Mouse (Mus musculus): ENCODE measurements around the gene Specc1. TPM values are rescaled to one million over a fixed set of nuclear protein-coding genes. Genes with fewer than 3 reads are reported as not detected.

Specc1 gene
- polyA plus RNA-seq, 2 experiments = 23.5 to 40.5 TPM

DNA sequence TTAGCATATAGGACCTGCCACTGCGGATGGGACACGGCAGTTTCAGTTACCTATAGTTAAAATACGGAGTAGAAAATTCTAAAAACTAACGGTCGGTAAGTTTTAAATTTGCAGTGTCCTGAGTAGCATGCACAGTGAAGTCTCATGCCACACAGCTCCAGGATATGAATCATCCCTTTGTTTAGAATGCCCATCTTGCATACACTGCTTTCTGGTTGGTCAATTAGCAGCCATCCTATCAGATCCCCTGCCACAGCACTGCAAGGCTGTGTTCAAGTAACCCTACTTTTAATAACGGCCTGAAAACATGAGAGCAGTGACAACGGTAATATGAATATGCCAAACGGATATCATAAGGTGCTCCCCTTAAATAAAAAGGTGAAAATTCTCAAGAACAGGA lies 118.0 kb downstream of the Specc1 start:
- 90% methylated on average over 8 of the region's 8 CpGs for WGBS (ENCODE audit: insufficient replicate concordance)
- no peaks in the 10 kb centered on the region for H3K9me3 ChIP-seq (ENCODE audit: control insufficient read depth, low read length)

DNA sequence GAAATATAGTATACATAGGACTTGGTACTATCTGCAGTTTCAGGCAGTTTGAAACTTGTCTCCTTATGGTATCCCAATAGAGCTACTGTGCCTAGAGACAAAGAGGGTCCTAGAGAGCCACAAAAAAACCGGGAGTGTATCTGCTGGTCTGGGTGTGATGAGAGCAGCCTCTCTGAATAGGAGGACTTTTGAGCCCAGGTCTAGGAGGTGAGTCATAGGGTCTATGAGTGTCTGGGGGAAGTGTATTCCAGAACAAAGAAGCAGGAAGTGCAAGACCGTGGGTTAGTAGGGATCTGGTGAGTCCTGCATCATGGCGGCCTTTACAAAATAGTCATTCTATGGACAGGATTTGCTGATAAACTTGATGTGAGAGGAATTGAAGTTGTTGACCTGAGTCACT lies 118.5 kb downstream of the Specc1 start:
- Histone ChIP-seq H3K4me2 (ENCODE audit: low read depth) (no peak overlapping the region), H3K4me1 (replicated peaks; ENCODE audit: control insufficient read depth in 2 of 2, insufficient read depth in 2 of 2, low read length in 1 of 2) (peaks cover 0 to 13% of the 10 kb centered on the region in 2 experiments; a peak in 3 of 4 replicates), H3K27ac (no peak overlapping the region), H3K9ac (replicated peaks) (no peak overlapping the region), H3K4me3 (ENCODE audit: insufficient read depth in 1 of 2, low read depth in 2 of 2, low read length in 2 of 2) (no peak overlapping the region), H3K9me3 (ENCODE audit: control insufficient read depth, low read length) (no peaks in the 10 kb centered on the region), H3K36me3 (replicated peaks; ENCODE audit: control insufficient read depth, insufficient read depth, low read depth) (no peaks in the 10 kb centered on the region), H3K27me3 (ENCODE audit: control insufficient read depth, insufficient read depth, low read length) (no peaks in the 10 kb centered on the region)
- DNase-seq (ENCODE audit: low read depth in 3 of 3, low spot score in 3 of 3) (no peak), ATAC-seq (ENCODE audit: insufficient read depth) (no peak)
- WGBS (ENCODE audit: insufficient replicate concordance) = 71% methylated on average over 3 of the region's 3 CpGs
- TF ChIP-seq EP300 (IDR thresholded peaks at IDR 0.05; ENCODE audit: low read depth) (no peak), CTCF (IDR thresholded peaks at IDR 0.05; ENCODE audit: low read depth) (no peak)

More for the DNA sequence above, 118.0 kb downstream of the Specc1 start:
- ATAC-seq (ENCODE audit: insufficient read depth) (no peak), DNase-seq (ENCODE audit: low read depth in 3 of 3, low spot score in 3 of 3) (no peak)
- H3K4me3 ChIP-seq (ENCODE audit: insufficient read depth in 1 of 2, low read depth in 2 of 2, low read length in 2 of 2) = no peak overlapping the region
- H3K36me3 ChIP-seq (replicated peaks; ENCODE audit: control insufficient read depth, insufficient read depth, low read depth) = no peaks in the 10 kb centered on the region
- H3K27me3 ChIP-seq (ENCODE audit: control insufficient read depth, insufficient read depth, low read length) = no peaks in the 10 kb centered on the region
- no peak overlapping the region for H3K9ac ChIP-seq (replicated peaks)
- TF ChIP-seq EP300 (IDR thresholded peaks at IDR 0.05; ENCODE audit: low read depth) (no peak), CTCF (IDR thresholded peaks at IDR 0.05; ENCODE audit: low read depth) (no peak)
- peaks cover 0 to 13% of the 10 kb centered on the region in 2 experiments; a peak in 3 of 4 replicates for H3K4me1 ChIP-seq (replicated peaks; ENCODE audit: control insufficient read depth in 2 of 2, insufficient read depth in 2 of 2, low read length in 1 of 2)
- no peak overlapping the region for H3K27ac ChIP-seq
- H3K4me2 ChIP-seq (ENCODE audit: low read depth) = no peak overlapping the region

DNA sequence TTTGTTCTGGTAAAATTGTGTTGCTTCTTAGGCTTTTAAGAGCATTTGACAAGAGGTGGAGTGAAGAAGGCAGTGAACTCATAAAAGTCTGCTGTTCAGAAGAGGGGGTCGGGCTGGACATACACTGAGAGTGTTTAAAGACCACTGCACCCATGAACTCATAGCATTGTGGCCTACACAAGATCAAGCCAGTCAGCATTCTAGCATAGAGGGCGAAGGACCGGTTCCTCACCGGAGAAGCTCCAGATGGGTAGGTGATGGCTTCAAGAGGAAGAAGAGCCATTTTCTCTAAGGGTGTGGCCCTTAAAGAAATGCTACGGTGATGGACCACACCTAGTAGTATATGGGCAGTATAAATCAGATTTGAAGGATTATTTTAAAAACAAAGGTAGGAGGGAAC lies 119.0 kb downstream of the Specc1 start:
- Histone ChIP-seq H3K9ac (replicated peaks) (no peak overlapping the region), H3K9me3 (ENCODE audit: control insufficient read depth, low read length) (no peaks in the 10 kb centered on the region), H3K4me1 (replicated peaks; ENCODE audit: control insufficient read depth in 2 of 2, insufficient read depth in 2 of 2, low read length in 1 of 2) (peaks cover 0 to 13% of the 10 kb centered on the region in 2 experiments; a peak in 3 of 4 replicates), H3K27me3 (ENCODE audit: control insufficient read depth, insufficient read depth, low read length) (no peaks in the 10 kb centered on the region), H3K36me3 (replicated peaks; ENCODE audit: control insufficient read depth, insufficient read depth, low read depth) (no peaks in the 10 kb centered on the region), H3K4me2 (ENCODE audit: low read depth) (no peak overlapping the region), H3K27ac (no peak overlapping the region), H3K4me3 (ENCODE audit: insufficient read depth in 1 of 2, low read depth in 2 of 2, low read length in 2 of 2) (no peak overlapping the region)
- DNase-seq (ENCODE audit: low read depth in 3 of 3, low spot score in 3 of 3) (no peak), ATAC-seq (ENCODE audit: insufficient read depth) (no peak)
- no peak for TF ChIP-seq EP300 (IDR thresholded peaks at IDR 0.05; ENCODE audit: low read depth)
- TF ChIP-seq CTCF (IDR thresholded peaks at IDR 0.05; ENCODE audit: low read depth) = no peak
- WGBS (ENCODE audit: insufficient replicate concordance) = 72% methylated on average over 5 of the region's 5 CpGs

DNA sequence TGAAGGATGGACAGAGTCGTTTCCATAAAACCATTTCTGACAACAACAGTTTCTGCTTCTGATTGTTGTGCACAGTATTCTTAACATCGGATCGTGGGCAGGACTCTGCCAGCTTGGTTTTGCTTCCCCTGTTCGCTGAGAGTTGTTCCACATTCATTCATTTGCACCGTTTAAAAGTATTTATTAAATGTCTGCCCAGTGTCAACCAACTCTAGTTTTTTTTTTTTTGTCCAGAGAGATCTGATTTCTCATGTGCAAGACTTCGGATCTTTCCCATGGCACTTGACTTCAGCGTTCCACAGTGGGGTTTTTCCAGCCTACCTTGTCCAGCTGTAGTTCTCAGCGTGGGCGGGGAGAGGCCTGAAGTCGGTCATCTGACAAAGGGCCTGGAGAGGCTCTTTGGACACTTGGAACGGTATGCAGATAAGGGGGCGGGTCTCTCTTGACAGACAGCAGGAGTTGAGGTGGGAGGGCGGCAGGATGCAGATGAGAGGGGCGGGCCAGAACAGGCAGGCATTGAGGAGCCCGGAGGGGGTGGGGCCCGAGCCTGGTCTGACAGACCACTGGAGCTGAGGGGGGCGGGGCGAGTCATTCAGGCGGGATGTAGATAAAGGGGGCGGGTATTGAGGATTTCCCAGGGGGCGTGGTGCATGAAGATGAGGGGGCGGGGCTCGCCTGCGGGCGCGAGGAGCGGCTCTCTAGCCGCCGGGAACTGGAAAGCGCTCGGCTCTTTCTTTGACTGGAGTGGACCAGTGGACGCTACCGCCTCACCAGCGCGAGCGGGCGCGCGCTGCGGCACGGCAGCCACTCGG lies 120.0 kb downstream of the Specc1 start:
- peak overlapping the region; percentile 100 for H3K4me2 ChIP-seq (ENCODE audit: low read depth)
- peak overlapping the region; percentile 81 for H3K9ac ChIP-seq (replicated peaks)
- peaks cover 0 to 13% of the 10 kb centered on the region in 2 experiments; a peak in 3 of 4 replicates for H3K4me1 ChIP-seq (replicated peaks; ENCODE audit: control insufficient read depth in 2 of 2, insufficient read depth in 2 of 2, low read length in 1 of 2)
- no peaks in the 10 kb centered on the region for H3K27me3 ChIP-seq (ENCODE audit: control insufficient read depth, insufficient read depth, low read length)
- DNase-seq (ENCODE audit: low read depth in 3 of 3, low spot score in 3 of 3) (peak; percentile 92 to 93 (median 93)), ATAC-seq (ENCODE audit: insufficient read depth) (peak; percentile 96)
- TF ChIP-seq CTCF (IDR thresholded peaks at IDR 0.05; ENCODE audit: low read depth) (no peak), EP300 (IDR thresholded peaks at IDR 0.05; ENCODE audit: low read depth) (no peak)
- H3K27ac ChIP-seq = no peak overlapping the region
- no peaks in the 10 kb centered on the region for H3K36me3 ChIP-seq (replicated peaks; ENCODE audit: control insufficient read depth, insufficient read depth, low read depth)
- H3K4me3 ChIP-seq (ENCODE audit: insufficient read depth in 1 of 2, low read depth in 2 of 2, low read length in 2 of 2) = peak overlapping the region; percentile 55 to 82
- WGBS (ENCODE audit: insufficient replicate concordance) = 7% methylated on average over 36 of the region's 42 CpGs
- H3K9me3 ChIP-seq (ENCODE audit: control insufficient read depth, low read length) = no peaks in the 10 kb centered on the region

DNA sequence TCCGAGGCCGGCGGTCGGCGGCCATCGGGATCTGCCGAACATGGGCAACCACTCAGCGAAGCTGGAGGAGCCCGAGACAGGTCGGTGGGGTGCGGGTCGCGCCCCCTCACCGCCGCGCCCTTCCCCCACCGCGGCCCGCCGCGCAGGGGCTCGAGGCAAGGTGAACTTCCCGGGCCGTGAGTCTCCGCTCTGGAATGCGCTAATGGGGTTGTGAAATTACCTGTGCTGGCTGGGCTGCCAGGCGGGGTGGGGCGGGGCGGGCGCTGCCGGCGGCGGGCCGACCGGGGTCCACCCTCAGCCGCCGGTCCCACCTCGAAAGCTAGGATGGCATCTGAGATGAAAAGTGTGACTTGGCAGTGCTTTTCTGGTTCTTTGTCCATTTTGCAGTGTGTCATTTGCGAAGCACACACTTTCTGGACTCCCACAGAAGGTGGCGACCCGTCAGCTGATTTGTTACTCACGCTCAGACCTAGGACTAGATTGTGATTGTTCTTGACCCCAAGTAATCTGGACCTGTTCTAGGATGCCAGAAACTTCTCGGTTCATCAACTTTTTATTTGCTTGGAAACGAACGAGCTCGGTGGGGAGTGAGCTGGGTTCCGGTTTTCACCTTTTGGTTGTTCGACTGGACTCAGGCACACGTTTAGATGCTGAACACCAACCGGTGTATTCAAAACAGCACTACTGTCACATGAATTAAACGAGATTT lies 120.7 kb downstream of the Specc1 start:
- ATAC-seq (ENCODE audit: insufficient read depth) = peak; percentile 61
- TF ChIP-seq EP300 (IDR thresholded peaks at IDR 0.05; ENCODE audit: low read depth) (no peak), CTCF (IDR thresholded peaks at IDR 0.05; ENCODE audit: low read depth) (no peak)
- Histone ChIP-seq H3K27me3 (ENCODE audit: control insufficient read depth, insufficient read depth, low read length) (no peaks in the 10 kb centered on the region), H3K4me3 (ENCODE audit: insufficient read depth in 1 of 2, low read depth in 2 of 2, low read length in 2 of 2) (peak overlapping the region; percentile 55 to 82), H3K27ac (no peak overlapping the region), H3K4me2 (ENCODE audit: low read depth) (peak overlapping the region; percentile 100), H3K4me1 (replicated peaks; ENCODE audit: control insufficient read depth in 2 of 2, insufficient read depth in 2 of 2, low read length in 1 of 2) (peaks cover 0 to 13% of the 10 kb centered on the region in 2 experiments; a peak in 3 of 4 replicates), H3K36me3 (replicated peaks; ENCODE audit: control insufficient read depth, insufficient read depth, low read depth) (no peaks in the 10 kb centered on the region), H3K9me3 (ENCODE audit: control insufficient read depth, low read length) (no peaks in the 10 kb centered on the region), H3K9ac (replicated peaks) (peak overlapping the region; percentile 81)
- WGBS (ENCODE audit: insufficient replicate concordance) = 4% methylated on average over 44 of the region's 51 CpGs
- no peak for DNase-seq (ENCODE audit: low read depth in 3 of 3, low spot score in 3 of 3)
